Mouse (Mus musculus) bone marrow macrophage, adult 2 months (primary cell): ENCODE data around the gene Rundc1.

Experiments used
- CTCF ChIP-seq: IDR thresholded peaks from 2 replicates; pipeline ENCODE4 v1.5.1; 2012; ENCODE audit warnings: low read depth, mild to moderate bottlenecking, low read length, moderate library complexity
- POLR2A ChIP-seq: IDR thresholded peaks from 2 replicates; pipeline ENCODE4 v1.6.1; 2012; ENCODE audit warnings: mild to moderate bottlenecking, low read depth, low read length, borderline replicate concordance

DNA sequence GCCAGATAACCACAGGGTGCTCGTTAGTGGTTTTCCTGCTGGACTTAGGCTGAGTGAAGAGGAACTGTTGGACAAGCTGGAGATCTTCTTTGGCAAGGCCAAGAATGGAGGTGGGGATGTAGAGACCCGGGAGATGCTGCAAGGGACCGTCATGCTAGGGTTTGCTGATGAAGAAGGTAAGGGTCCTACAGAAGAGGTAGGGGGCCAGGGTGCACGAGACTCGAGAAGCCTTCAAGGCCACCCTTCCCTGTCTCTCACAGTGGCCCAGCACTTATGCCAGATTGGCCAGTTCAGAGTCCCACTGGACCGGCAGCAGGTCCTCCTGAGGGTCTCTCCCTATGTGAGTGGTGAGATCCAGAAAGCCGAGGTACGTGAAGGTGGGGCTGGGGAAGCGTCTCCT, 32.7 kb downstream of the Rundc1 start:
- TF ChIP-seq CTCF (no peak), POLR2A (no peak)
